Mouse (Mus musculus) C2C12 (cell line): ENCODE measurements around the gene Nudcd3.

Experiments used
- CTCF ChIP-seq: IDR thresholded peaks from one replicate; pipeline ENCODE4 v1.5.1; 2011; ENCODE audit not compliant: control insufficient read depth, insufficient read depth, insufficient read length
- MAX ChIP-seq: IDR thresholded peaks from one replicate; pipeline ENCODE4 v1.6.1; 2011; ENCODE audit warnings: mild to moderate bottlenecking, control low read depth
- MYOG ChIP-seq: IDR thresholded peaks from one replicate; pipeline ENCODE4 v1.6.1; 2011; ENCODE audit not compliant: control insufficient read depth, insufficient read length; ENCODE audit errors: extremely low read depth

DNA sequence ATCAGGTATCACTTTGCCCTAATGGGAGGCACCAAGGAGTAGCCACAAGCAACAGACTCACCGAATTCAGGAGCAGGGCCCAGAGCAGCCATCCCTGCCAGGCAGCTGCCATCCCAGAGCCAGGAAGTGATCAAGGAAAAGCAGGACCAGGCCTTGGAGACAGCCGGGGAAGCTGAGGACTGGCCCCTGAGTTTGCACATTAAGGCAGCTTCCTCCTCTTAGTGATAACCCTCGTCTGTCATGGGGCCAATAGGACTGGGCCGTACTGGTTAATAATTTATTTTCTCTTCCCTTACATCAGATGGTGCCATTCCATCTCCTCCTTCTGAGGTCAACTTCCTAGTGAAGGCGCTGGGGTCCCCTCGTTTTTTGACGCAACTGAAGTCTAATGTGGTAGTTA lies 29.8 kb upstream of the Nudcd3 start, which contains the start of gene Npc1l1:
- TF ChIP-seq CTCF (no peak), MYOG (no peak), MAX (no peak)
